Mouse (Mus musculus) cerebellum, postnatal 10 days (tissue): Measurements from ENCODE around the gene Grasp.

ENCODE experiments used
- DNase-seq, 2 experiments: peaks; one replicate each; pipeline ENCODE4 v3.0.0; 2021; ENCODE audit warnings: mixed read lengths in 2 of 2

The Grasp gene

DNA sequence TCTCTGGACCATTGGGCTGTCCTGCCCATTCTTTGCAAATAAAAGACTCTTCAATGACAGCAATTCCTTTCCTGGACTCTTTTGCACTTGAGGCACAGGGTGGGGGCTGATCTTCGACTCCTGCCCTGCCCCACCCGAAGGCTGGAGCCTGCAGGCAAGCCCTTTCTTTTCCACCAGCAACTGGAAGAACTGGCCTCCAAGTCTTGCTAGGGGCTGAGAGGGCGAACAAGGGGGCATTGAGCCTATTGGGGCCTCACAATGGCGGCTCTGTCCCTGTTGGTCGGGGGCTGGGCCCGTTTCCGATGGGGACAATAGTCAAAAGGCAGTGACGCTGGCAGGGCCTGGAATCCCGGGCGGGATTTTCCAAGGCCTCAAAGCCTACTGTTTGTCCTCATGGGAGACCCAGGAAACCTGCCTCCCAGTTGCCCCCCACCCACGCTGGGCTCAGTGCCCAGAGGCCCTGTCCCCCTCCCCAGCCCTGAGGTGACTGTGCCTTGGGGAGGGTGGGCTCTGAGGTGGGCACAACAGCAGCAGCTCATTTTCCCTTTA, 53.4 kb downstream of the Grasp start:
- DNase-seq: peak in 1 of 2 experiments; percentile 46

- no peak for DNase-seq
These were observed 54.6 kb downstream of the Grasp start for GRCm38 (mm10) chr15:101278589-101278988.

DNA sequence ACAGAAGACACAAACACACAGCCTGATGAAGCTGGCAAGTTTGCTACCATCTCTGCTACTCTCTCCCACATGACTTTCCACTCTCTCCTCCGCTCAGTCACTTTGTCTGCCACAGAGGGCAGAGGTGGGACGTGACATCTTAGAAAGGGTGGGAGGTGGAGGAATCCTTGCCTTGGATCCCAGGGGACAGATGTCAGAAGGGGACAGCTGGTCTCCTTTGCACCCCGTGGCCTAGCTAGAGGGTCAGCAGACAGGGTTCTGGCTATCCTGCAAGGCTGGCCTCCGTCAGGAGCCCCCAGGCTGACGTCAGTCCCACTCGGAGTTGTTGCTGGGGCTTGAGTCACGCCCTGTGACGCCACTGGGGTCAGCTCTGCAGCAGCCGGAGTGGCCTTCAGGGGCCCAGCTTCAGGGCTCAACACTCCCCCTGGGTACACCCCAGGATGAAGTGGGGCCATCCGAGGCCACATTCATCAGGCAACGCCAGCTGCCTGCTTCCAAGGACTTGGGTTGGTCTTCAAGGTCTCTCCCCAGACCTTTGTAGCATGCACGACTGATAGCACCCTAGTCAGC, 55.5 kb downstream of the Grasp start:
- DNase-seq: no peak
